Mouse (Mus musculus) mature B cell (primary cell): ENCODE data around the gene C7.

Experiments used
- in situ Hi-C: fragments of 300-500 bp; cut with MboI; formaldehyde crosslinking; loops from 2 replicates; pipeline ENCODE4 v1.14.3; 2019

The C7 gene

GRCm38 (mm10) chr15:5002903-5003302, 60.6 kb downstream of the C7 start:
- in situ Hi-C loops: no loop called here

- in situ Hi-C loops: no loop called here
Observed at GRCm38 (mm10) chr15:4973355-4973754, 90.2 kb downstream of the C7 start.
